Mouse (Mus musculus): ENCODE results near the gene Dner. TPM values are rescaled to one million over a fixed set of nuclear protein-coding genes. Genes with fewer than 3 reads are reported as not detected.

Dner gene
- total RNA-seq, 2 experiments from 2014 or later = not detected

DNA sequence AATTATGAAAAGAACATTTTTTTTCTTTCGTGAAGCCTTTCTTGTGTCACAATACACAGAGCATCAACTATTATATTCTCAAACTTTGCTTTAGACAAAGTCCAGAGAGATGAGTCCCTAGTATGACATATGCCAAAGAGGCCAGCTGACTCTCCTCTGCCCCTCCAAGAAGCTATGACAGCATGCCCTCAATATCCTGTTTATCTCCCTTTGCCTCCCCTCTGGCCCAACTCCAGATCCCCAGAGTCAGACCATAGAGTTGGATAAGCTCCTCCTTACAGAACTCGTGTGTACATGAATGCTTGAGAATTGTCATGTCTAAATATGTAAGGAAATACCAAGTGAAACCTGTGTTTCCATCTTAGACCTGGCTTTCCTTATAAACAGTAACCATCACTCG, 170.5 kb downstream of the Dner start:
- DNase-seq = no peak

DNA sequence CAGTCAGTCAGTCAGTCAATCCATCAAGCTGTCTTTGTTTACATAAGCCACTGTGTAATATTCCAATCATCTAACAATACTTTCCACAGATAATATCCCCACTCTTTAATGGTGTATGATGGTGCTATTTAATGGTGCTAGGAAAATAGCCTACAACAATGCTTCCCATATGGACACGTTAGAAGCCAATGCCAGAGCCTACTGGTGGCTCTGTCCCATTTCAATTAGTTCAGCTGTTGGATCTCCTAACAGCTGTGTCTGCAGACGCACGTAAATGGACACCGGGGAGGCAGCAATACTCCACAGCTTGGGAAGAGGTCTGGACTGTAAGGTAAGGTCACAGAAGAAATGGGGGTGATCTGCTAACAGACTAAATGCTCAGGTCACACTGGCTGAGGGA, 171.6 kb downstream of the Dner start:
- no peak for DNase-seq

DNA sequence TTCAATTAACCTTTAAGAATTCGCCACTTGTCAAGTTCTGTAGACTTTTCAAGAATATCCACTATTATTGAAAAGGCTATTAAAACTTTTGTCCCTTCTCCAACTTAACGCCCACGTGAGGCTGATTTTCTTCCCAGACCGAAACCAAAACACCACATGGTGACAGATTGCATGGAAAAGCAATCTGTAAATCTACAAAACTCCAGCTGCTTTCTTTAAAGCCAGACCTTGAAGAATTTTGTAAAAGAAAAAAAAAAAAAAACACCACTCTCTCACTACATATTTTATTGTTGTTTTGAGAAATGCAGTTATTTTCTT, 173.1 kb downstream of the Dner start:
- DNase-seq = peak; percentile 22 to 43

DNA sequence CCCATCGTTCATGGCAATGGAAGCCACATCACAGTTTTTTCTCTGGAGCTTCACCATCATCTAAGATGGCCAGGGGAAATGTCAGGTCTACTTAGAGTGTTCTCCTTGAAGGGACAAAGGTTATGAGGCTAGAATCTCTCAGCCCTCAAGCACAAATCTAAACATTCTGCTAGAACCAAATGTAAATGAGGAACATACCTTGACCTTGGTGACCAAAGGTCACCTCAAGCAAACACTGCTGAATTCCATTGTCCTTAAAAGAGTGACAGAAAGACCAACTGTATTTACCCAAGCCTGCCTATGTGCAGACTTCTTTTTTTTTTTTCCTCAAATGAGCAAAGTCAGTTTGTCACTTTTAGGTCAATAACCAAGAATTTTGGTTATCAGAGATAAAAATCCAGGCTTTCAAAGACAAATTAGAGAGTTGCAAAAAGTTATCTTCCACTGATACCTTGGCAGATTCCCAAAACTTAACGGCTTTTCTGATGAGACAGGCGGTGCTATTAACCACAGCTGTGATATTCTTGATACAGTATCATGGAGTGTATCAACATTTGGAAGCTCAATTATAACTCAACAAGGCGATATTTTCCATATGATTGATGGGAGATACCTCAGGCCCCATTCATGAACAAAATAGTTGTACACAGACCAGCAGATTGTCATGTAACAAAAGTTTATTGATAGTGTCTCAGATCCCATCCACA, 173.6 kb downstream of the Dner start:
- DNase-seq = no peak

DNA sequence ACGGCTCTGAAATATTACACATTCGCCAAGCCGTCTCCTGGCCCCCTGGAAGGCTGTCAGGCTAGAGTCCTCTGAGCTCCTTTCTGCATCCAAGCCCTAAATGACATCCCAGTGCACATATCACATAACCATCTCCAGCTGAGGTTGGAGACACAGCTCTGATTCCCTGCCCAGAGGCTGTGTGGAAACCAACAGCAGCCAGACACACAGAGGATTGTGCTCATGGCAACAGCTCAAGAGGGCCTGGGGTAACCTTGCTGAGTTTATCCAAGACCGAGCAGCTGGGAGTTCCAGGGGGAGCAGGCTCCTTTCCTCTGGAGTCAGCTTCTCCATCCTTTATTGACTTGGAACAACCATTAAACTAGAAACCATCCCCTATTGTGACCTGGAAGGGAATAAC, 177.7 kb downstream of the Dner start:
- DNase-seq = peak; percentile 24 to 40

DNA sequence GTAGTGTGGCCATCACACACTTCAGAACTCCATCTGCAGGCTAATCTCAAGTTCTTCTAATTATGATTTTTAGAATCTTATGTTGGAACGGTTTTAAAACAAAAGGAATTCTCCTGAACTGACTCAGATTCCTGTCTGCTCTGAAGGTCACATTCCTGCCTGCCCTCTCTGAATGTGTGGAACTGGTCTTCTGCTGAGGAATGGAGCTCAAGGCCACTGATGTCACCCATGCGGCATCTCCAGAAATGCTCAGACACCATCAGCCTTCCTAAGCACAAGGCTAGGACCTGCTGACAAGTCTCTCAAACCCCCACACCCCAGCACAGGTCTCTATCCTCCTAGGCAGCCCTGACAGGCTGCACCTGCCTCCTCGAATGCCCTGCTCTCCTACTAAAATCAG, 182.8 kb downstream of the Dner start:
- no peak for DNase-seq

DNA sequence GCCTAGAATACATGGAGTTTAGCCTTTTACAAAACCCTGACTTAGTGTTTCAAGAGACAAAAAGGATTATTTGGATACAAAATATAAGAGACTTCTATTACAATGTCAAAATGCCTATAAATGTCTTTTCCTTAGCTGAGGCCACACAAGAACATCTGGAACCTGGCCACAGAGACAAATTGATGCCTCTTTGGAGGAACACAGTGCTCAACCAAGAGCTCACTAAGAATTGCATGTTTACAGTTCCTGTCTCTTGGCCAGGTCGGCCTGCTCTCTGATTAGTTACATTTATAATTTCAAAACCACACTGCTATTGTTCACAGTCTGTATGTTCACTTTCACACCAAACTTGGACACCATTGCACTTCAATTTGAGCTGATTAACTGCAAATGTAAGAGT, 187.5 kb downstream of the Dner start:
- DNase-seq = no peak

DNA sequence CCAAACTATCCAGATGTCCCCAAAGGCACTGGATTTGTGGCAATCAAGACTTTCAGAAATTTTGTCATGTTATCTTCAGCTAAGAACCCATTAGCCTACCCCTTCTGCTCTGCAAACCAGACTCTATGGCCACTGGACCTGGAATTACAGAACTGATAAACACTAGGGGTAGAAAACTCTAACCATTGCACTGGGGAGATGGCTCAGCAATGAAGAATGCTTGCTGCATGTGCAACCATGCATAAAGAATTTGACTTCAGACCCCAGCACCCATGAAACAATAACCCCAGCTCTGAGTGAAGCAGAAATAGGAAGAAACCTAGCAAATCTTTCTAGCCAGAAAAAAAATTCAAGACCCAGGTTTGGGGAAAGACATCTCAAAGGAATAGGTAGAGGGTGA, 188.5 kb downstream of the Dner start:
- no peak for DNase-seq

DNA sequence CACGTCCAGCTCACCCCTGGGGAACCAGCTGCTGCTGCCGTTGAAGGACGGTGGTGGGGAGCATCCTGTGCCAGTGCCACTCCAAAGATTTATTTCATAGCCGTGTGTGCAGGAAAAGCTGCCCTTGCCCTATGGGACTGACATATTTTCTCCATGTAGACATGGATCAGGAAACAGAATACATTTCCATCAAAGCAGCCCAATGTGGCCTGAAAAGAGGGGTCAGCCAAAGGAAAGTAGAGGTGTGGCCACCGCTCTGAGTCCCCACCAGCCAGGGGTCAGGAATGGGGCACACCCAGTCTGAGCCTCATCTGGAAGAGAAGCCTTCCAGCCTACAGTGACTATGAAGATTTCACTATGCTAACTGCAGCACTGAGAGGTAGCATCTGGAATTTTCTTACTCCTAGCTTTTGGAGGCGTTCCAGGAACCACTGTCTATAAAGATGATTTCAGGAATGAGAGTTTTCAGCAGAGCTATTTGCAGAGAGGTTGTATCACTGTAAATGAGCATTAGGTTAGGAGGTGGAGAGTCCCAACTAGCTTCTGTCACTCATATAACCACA, 189.0 kb downstream of the Dner start:
- DNase-seq = peak; percentile 10 to 18

DNA sequence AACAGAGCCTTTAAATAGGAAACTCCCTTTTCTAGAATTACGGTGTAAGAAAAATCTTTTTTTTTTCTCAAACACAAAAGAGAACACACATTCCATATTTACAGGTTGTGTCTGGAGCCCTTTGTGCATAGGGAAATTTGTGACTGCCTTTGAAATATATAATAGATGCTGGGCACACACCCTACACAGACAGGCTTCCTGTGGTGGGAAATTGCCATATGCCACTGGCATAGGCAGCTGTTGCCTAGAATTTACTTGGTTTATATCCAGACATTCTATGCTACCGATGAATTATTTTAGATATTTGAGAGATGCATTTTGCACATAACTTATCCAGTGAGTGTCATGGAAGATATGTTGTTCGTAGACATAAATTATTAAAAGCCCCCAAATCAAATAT, 195.3 kb downstream of the Dner start:
- DNase-seq = no peak

DNA sequence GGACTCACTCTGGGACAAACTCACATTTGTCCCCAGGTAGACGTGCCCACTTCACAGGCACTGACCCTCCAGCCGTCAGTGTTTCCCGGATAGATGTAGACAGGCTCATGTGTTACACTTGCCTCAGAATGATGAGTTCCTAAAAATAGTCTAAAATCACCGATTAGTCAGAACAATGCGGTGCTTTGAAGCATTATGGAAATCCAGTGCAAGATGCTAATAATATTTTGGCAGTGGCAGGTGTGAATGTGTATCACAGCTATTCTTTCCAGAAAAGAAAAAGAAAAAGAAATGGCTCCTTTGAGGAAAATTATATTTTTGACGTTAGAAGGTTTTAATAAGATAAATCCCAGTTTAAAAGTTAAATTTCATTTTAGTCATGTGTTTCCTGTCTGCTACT, 204.3 kb downstream of the Dner start:
- no peak for DNase-seq

DNA sequence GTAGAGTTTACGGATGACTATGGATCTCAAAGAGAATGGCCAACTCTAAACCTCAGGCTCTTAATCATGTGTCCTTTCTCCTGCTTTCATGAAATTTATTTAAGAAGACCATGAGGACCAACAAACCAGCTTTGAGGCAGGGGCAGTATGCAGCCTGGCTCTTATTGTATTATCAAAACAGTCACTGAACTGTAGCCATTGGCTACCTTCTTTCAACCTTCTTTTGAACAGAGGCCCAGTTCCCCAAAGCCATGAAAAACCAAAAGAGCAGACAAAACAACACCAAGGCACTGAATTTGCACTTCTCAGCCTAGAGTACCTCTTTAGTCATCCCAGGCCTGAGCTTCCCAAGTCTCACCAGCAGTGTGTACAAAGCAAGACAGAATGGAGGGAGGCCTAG, 207.5 kb downstream of the Dner start:
- no peak for DNase-seq

DNA sequence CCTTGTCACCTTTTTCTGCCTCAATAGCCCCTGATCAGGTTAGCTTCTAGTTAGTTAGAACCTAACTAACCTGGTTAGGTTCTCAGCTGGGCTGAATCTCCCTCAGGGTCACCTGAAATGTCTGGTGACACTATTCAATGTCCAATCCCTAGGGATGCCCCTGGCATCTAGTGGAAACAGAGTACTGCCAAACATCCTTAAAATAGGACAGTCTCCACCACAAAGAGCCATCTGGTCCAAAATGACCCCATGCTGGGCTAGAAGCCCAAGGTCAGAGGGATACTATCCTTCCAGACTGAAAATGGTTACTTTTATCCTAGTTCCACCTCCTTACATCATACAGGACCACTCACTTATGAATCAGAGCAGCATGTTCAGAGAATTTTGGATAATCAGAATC, 211.0 kb downstream of the Dner start:
- DNase-seq = no peak

DNA sequence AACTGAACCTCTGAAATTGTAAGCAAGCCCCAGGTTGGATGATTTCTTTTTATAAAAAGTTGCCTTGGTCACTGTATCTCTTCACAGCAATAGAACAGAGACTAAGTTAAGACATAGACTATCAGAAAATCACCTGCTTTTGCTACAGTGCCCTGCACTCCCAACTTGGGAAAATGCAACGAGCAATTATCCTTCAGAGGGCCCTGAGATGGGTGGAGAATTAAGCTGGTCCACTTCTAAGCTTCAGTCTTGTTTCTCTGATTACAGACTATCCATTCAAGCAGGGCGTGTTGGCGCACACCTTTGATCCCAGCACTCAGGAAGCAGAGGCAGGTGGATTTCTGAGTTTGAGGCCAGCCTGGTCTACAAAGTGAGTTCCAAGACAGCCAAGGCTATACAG, 211.4 kb downstream of the Dner start:
- no peak for DNase-seq

DNA sequence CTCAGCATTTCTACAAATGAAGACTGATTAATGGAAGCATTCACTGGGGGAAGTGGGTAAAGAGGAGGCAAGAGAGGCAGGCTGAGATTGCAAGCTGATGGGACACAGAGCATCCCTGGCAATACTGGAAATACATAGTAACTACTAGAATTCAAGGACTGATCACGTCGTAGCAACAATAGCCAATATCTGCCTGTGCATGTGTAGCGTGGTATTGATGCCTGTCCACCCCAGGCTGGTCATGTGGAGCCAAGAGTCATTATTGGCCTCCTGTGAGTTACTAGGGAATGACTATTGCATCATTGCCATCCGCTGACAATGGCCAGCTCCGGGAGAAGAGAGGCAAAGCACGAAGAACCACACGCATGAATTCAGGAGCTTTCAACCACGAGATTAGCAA, 216.0 kb downstream of the Dner start:
- DNase-seq = no peak

DNA sequence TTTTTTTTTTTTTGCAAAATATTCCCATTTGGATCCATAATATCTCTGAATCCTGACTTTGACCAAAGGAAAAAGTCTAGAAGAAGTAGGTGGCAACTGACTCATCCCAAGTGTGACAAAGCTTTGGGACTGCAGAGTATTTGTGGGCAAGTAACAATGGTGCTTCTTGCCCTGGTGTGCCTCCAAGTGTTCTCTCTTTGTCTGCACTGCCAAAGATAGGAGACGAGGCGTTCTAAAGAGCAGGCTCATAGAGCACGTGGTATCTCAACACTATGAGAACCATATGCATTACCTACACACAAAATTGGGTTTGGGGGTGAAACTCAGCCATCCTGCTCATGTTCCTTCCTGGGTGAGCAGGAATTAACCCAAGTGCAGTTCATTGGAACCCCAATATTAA, 221.7 kb downstream of the Dner start:
- DNase-seq = no peak

DNA sequence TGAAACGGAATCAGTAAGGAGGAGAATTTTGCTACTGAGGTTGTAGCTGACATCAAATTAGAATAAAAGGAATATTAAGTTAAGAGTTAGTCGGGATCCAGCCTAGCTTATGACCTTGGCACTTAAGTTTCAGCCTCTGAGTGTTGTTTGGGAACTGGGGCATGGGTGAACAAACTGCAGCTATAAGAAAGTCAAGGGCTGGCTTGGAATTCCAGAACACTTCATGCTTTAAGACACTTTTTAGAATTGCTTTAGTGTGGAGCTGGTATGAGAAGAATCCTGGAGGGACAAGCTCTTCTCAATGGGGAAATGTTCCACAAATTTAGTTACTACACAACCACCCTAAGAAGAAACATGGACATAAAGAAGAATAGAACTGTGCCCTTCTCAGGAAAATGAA, 223.8 kb downstream of the Dner start:
- no peak for DNase-seq

DNA sequence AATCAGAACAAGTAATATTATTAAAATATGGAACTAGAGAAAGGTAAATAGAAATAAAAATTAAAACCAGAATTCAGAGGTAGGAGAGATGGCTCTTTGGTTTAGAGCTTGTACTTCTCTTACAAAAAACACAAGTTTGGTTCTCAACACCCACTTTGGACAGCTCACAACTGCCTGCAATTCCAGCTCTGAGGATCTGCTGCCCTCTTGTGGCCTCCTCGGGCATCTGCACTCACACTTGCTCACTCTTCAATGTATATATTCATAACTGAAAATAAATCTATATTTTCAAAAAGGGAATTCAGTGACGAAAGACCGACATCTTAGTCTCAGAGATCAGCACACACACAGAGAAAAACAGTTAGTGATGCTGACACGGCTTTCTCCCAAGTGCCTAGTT, 225.7 kb downstream of the Dner start:
- DNase-seq = peak in 1 of 2 experiments; percentile 11

DNA sequence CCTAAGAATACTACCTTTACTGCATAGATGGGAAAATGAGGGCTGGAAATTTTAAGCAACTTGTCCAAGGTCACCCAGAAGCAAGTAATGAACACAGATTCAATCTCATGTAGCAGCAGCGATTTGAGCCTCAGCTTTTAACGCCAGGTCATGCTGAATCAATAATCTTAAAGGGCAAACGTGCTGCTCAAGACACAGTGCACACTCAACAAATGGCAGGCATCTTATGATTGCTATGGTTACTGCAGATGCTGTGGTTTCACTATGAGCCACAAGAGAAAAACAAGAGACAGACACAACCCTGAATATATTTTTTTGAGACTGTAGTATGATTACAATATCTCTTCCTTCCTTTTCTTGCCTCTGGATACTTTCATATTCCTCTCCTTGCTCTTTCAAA, 228.4 kb downstream of the Dner start:
- no peak for DNase-seq

DNA sequence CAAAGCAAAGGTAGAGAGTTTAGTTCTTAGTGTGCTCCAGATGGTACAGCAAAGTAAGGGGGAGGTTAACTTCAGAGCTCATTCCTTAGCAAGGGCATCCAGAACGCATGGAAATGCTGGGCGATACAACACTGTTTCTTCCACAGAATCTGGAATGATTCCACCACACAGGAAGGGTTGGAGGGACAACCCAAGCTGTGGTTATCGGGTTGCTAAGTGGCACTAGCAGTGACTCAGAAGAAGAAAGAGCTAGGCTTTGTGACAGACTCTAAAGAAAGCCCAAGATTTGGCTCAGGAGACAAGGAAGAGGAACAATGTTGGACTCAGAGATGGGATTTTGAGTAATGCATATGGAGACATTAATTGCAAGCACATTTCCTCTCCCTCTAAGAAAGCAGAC, 231.3 kb downstream of the Dner start:
- DNase-seq = peak in 1 of 2 experiments; percentile 10

DNA sequence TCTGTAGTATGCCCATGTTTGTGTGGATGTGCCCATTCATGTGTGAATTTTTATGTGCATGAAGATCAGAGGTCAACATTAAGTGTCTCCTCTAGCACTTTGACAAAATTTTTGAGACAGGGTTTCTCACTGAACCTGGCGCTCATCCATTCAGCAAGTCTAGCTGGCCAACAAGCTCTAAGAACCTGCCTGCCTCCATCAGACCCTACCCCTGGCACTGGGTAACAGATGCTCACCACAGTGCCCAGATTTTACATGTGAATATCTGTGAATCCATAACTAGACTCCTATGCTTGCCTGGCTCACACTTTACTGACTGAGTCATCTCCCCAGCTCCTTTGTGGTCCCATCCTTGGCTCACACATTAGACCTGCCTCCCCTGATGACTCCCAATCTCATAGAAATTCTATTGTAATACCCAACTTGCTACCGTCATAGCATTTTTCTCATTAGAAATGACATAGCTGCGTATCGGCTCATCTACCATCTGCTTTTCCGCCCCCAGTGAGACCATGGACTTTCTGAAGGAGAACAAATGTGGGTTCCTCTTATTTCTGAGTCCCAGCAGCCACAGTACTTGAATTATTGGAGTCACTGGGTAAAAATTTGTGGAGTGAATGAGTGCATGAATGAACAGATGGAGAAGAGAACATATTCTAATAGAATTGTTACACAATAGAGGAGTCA, 231.9 kb downstream of the Dner start:
- DNase-seq = no peak

DNA sequence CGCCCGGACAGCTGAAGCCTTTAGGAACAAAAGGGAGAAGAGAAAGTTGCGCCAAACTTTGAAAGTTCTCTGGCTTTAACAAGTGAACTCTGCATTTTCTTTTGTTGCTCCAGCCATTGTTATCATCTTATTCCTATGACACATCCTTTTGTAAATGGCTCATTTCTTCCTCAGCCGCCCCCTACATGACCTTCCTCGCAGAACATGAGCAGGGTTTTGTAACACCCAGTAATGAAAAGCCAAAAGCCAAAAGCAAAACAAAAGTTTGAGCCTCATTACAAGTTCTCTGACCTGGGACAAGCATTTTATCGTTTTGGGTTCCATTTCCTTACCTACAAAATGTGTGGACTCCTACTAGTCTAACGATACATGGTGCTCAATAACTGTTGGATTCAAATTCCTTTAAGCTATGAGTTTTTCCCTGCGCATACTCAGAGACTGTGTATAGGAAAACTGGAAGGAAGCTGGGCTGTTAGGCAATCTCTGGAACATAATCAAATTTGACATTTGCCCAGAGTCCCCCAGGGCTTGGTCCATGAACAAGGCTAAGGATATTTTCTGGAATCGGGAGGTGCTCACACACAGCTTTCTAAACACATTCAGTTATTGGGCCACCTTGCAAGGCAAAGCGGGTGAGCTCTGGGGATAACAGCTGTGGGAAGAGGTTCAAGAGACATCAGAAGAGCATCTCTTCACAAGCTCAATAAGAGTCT, 246.3 kb downstream of the Dner start:
- DNase-seq = peak; percentile 73 to 74

DNA sequence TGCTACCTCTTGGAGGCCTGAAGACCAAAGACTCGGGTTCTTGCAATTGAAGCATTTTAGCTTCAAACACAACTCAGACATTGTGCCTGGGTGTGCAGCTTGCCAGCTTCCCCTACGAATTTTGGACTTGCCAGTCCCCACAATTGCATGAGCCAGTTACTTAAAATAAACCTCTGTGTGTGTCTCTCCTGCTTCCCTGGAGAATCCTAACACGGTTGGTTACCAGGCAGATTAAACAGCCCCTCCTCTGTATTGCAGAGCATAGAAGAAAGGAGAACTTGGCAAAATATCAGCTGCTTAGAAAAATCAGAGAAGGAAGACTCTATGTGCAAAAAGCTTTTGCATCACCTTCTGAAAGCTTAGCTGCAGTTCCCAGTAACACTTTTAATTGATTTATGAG, 252.4 kb downstream of the Dner start:
- DNase-seq = peak in 1 of 2 experiments; percentile 22

Measured in heart, adult 18-20 months (tissue).